Comparison of ENCODE assay signal across 8 mouse cellular contexts in the genomic region with DNA sequence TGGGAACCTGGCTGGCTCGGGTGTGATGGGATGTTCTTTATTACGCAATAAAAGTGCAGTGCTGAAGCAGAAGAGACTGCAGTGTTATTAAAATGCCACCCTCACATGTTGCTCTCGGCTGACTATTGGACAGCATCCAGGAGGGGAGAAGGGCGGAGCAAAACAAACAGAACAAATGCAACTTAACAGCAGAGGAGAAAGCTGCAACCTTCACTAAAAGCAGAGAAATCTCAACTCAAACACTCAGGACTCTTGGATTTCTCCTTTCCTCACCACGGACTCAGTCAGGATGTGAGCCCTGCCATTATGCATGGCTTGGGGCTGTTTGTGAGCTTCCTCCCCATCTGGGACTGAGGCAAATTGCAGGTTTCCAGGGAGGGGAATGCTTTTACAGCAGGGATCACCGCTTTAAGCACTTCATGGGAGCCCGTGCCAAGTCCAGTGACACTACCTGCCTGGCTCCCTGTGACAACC.
DNase-seq lines count a peak whose midpoint lies in the region; ATAC-seq lines count a peak whose summit lies in the region.

No protein-coding gene starts in this region.

- DNase-seq in adrenal gland, adult 8-10 months: peak; percentile 14
- DNase-seq in adrenal gland, postnatal 25 days: no peak
- peak; percentile 0 for DNase-seq in retina, postnatal 1 day
- DNase-seq in retina, embryonic 14.5 days (ENCODE audit: low spot score): no peak
- DNase-seq in kidney, postnatal 36 days: peak; percentile 43 to 55
- peak; percentile 8 for DNase-seq in telencephalon, adult 2 months (ENCODE audit: low read depth, low spot score)
- no peak for DNase-seq in thymus, postnatal 0 days (ENCODE audit: low spot score)

- ATAC-seq in granulocyte monocyte progenitor cell, adult 5-6 weeks (replicated peaks; ENCODE audit: poor library complexity, severe bottlenecking): peak; percentile 81

Comparison
In these comparisons a context has a peak if more than half of its experiments do, and no peak if none do; other contexts are left out.
1. DNase-seq: peak in adrenal gland, adult 8-10 months (single experiment), retina, postnatal 1 day (single experiment), kidney, postnatal 36 days (2 of 2) and telencephalon, adult 2 months (single experiment); none in adrenal gland, postnatal 25 days (single experiment), retina, embryonic 14.5 days (single experiment) and thymus, postnatal 0 days (single experiment).